Mouse (Mus musculus) limb, embryonic 15.5 days (tissue): ENCODE results near the gene Cux1. TPM values are rescaled to one million over a fixed set of nuclear protein-coding genes. Genes with fewer than 3 reads are reported as not detected.

ENCODE experiments used
- ATAC-seq: fragments of 200-750 bp; cut with Nextera tagmentation; 2 replicates; pipeline ENCODE4 v1.8.0; 2017; ENCODE audit warnings: low read depth, moderate TSS enrichment; ENCODE audit not compliant: insufficient number of reproducible peaks, low FRiP score, low TSS enrichment
- H3K27ac ChIP-seq: fragments of 300-500 bp; sonication (generic); 2 replicates; pipeline ENCODE4 v1.5.1; 2015; ENCODE audit warnings: moderate library complexity, mild to moderate bottlenecking, inconsistent platforms
- H3K27me3 ChIP-seq: fragments of 300-500 bp; sonication (generic); 2 replicates; pipeline ENCODE4 v1.6.1; 2015; ENCODE audit warnings: inconsistent platforms
- H3K36me3 ChIP-seq: fragments of 300-500 bp; sonication (generic); 2 replicates; pipeline ENCODE4 v1.6.1; 2015; ENCODE audit warnings: inconsistent platforms
- H3K4me1 ChIP-seq: fragments of 300-500 bp; sonication (generic); 2 replicates; pipeline ENCODE4 v1.6.1; 2015; ENCODE audit warnings: inconsistent platforms
- H3K4me2 ChIP-seq: fragments of 300-500 bp; sonication (generic); 2 replicates; pipeline ENCODE4 v1.6.1; 2015; ENCODE audit warnings: mild to moderate bottlenecking, inconsistent platforms
- H3K4me3 ChIP-seq: fragments of 300-500 bp; sonication (generic); 2 replicates; pipeline ENCODE4 v1.5.1; 2015; ENCODE audit warnings: mild to moderate bottlenecking, inconsistent platforms
- H3K9ac ChIP-seq: fragments of 300-500 bp; sonication (generic); 2 replicates; pipeline ENCODE4 v1.6.1; 2015; ENCODE audit warnings: inconsistent platforms
- H3K9me3 ChIP-seq: fragments of 300-500 bp; sonication (generic); 2 replicates; pipeline ENCODE4 v1.6.1; 2016; ENCODE audit warnings: inconsistent platforms
- WGBS: fragments of 180-500 bp; shearing (Covaris S2); methylation state at CpG from one replicate; pipeline ENCODE4 v1.1.7; 2015; 5-methylcytosine and 5-hydroxymethylcytosine counted together
- polyA plus RNA-seq: library from polyadenylated mRNA; unstranded; fragments of >200 nt; fragmentation: Nextera tagmentation; extraction: Ambion mirVana; gene quantifications from 2 replicates; pipeline ENCODE4 v1.2.1, GENCODE M21; 2015

Cux1 gene
- polyA plus RNA-seq, 1 experiment from 2014 or later, result 80.1 TPM

DNA sequence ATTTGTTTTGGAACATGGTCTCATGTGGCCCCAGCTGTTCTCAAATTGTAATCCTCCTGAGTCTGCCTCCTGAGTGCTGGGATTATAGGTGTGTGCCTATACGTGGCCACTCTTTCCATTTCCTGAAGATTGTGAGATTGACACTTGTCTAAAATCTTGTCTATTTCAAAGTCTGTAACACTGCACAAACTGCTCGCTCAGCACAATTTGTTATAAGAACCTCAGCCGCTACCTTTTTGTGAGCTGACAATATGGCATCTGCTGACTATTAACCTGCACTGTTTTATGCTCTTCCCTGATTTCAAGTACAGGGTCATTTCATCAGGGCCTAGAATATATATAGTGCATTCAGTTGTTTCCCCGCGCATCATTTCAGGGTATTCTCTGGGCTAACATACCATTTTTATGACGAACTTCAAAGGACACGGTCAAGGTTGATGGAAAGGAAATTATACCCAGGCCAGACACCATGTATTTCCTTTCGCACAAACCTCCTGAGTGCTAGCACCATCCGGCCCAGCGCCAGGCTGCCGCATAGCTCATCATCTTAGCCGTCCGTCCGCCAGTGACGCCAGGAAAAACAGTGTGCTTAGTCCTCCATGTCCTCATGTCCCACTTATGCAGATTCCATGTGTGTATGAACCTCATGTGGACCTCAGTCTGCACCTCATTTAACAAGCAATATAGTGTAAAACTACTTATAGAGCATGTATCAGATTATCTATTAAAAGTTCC, 224.0 kb downstream of the Cux1 start:
- ATAC-seq, result no peak
- H3K4me2 ChIP-seq, result no peak overlapping the region

DNA sequence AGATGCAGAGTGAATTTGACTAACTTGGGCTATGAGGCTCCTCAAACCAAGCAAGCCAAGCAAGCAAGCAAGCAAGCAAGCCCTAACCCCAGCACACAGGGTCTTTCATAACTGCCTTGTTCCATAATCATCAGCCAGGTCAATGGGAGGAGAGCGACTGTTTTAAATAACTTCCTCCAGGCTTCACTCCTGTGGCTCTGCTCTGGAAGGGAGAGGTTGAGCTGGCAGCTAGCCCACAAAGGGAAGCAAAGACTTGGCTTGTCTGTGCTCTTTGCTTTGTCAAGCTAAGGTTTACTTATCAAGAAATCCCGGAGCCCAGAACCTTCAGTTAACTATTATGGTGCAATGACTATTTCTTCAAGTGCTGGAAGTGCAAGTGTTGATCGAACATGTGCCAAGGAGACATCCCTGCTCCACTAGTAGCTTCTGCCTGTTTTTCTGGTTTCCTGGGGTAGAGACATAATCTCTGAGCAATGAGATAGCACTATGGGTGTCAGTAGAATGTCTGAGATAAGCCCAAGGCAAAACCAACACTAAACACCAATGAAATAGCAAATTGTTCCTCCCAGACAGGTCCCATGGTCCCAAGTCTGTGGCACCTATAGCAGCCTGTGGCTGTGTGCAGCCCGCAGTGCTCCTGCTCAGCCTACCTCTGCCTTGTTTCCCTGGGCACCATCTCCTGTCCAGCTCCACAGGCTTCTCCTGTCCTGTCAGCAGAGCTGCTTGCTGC, 230.3 kb downstream of the Cux1 start:
- H3K9ac ChIP-seq, result no peak overlapping the region
- H3K27ac ChIP-seq, result no peak overlapping the region
- H3K4me2 ChIP-seq, result no peak overlapping the region
- H3K4me3 ChIP-seq, result no peak overlapping the region
- H3K36me3 ChIP-seq, result peaks cover 31% of the 10 kb centered on the region; the same call in 1 of the 2 replicates
- ATAC-seq, result no peak
- H3K27me3 ChIP-seq, result no peaks in the 10 kb centered on the region
- no peaks in the 10 kb centered on the region for H3K9me3 ChIP-seq
- 0 out of 2 replicates have a peak, but pooled peaks cover 3% of the 10 kb centered on the region for H3K4me1 ChIP-seq
- WGBS, result 77% methylated on average over 4 of the region's 4 CpGs

More for the DNA sequence above, 224.0 kb downstream of the Cux1 start:
- Histone ChIP-seq H3K27me3 (no peaks in the 10 kb centered on the region), H3K27ac (no peak overlapping the region), H3K9me3 (no peaks in the 10 kb centered on the region), H3K4me1 (no peaks in the 10 kb centered on the region), H3K36me3 (peaks cover 12% of the 10 kb centered on the region; the same call in 1 of the 2 replicates), H3K4me3 (no peak overlapping the region), H3K9ac (no peak overlapping the region)
- WGBS, result 70% methylated on average over 15 of the region's 15 CpGs

DNA sequence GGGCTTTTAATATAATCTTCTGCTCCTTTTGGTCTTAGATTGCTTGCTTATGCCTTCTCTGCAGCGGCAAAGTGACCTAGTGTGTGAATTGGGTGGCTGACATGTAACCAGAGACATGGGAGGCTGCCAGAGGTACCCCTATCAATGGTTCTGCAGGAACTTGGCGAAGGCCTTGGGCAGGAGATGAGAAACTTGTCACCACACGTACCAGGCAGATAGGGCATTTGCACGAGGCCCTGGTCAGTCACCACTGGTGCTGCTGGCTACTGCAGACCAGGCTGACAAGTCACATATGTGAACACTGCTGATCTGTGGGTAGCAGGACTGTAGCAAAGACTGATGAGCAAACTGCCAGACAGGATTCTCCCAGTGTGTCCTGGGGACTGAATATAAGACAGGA, 231.6 kb downstream of the Cux1 start:
- H3K4me3 ChIP-seq, result no peak overlapping the region
- no peak for ATAC-seq
- H3K9me3 ChIP-seq, result no peaks in the 10 kb centered on the region
- H3K4me1 ChIP-seq, result 0 out of 2 replicates have a peak, but pooled peaks cover 3% of the 10 kb centered on the region
- WGBS, result 83% methylated on average over 4 of the region's 4 CpGs
- no peak overlapping the region for H3K9ac ChIP-seq
- no peak overlapping the region for H3K4me2 ChIP-seq
- no peaks in the 10 kb centered on the region for H3K27me3 ChIP-seq
- no peak overlapping the region for H3K27ac ChIP-seq
- peaks cover 32% of the 10 kb centered on the region; the same call in 1 of the 2 replicates for H3K36me3 ChIP-seq

DNA sequence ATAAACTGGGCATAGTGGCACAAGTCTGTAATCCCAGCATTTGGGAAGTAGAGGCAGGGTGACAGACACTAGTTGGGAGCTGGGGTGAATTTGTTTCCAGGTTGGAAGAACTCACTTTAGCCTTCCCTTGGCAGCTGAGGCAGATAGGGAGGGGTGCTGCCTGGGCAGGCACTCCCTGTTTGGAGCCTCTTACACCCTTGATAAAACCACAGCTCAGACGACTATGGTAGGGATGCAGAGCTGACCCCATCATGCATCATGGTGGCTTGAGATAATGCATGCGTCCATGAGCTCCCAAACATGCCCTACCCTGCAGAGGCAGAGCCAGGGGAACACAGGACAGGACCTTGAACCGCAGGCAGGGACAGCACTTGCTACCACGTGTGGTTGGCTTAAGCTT, 232.5 kb downstream of the Cux1 start:
- WGBS, result 78% methylated on average over 4 of the region's 4 CpGs
- no peak for ATAC-seq
- no peak overlapping the region for H3K9ac ChIP-seq
- no peak overlapping the region for H3K27ac ChIP-seq
- peaks cover 31% of the 10 kb centered on the region; the same call in 1 of the 2 replicates for H3K36me3 ChIP-seq
- H3K9me3 ChIP-seq, result no peaks in the 10 kb centered on the region
- 0 out of 2 replicates have a peak, but pooled peaks cover 3% of the 10 kb centered on the region for H3K4me1 ChIP-seq
- H3K27me3 ChIP-seq, result no peaks in the 10 kb centered on the region
- no peak overlapping the region for H3K4me3 ChIP-seq
- no peak overlapping the region for H3K4me2 ChIP-seq

DNA sequence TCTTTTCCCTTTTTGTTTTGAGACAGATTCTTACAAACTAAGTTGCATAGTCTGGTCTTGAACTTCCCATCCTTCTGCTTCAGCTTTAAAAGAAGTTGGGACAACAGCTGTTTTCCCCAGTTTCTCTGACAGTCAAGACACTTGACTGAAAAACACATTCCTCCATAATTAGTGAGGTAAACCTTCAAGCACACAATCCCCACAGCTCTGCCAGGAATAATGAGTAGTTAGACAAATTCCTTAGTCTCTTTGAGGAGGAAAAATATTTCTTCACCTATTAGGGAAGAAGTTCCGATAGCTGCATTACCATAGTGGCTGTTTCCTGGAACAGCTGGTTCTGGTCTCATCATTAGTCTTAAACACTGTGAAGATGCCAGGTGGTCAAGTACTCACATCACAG, 233.2 kb downstream of the Cux1 start:
- ATAC-seq, result no peak
- H3K4me2 ChIP-seq, result no peak overlapping the region
- H3K9me3 ChIP-seq, result no peaks in the 10 kb centered on the region
- H3K9ac ChIP-seq, result no peak overlapping the region
- H3K27ac ChIP-seq, result no peak overlapping the region
- H3K4me1 ChIP-seq, result 0 out of 2 replicates have a peak, but pooled peaks cover 3% of the 10 kb centered on the region
- H3K27me3 ChIP-seq, result no peaks in the 10 kb centered on the region
- 73% methylated on average over 1 of the region's 1 CpGs for WGBS
- H3K36me3 ChIP-seq, result peaks cover 24% of the 10 kb centered on the region; the same call in 1 of the 2 replicates
- no peak overlapping the region for H3K4me3 ChIP-seq

DNA sequence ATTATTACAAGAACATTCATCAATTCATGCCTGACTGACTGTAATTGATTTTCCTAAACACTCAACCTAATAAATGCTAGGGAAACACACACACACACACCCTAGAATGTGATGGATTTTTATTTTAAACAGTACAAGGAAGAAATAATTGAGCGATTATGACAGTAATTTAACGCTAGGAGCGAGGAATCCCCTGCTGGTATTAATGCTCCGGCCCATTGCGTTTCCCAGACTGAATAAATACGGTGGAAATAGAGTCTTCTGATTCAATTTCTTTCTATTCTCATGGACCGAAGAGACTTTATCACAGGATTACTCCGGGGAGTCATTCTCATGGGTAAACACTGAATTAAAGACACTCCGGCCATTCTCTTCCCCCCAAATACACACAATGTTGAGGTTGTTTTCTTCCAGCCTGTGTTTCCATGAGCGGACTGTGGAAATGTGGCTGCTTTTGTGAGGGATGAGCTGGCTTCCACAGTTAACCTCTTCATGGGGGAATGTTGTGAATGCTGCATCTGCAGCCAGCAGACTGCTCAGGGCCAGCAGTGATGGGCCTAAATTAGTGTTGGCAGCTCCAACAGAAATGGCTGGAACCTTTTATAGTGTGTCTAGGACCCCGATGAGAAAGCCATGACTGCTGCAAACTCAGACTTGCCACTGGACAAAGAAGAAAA, 234.4 kb downstream of the Cux1 start:
- Histone ChIP-seq H3K4me2 (no peak overlapping the region), H3K27ac (no peak overlapping the region), H3K4me1 (0 out of 2 replicates have a peak, but pooled peaks cover 3% of the 10 kb centered on the region), H3K27me3 (no peaks in the 10 kb centered on the region), H3K9ac (no peak overlapping the region), H3K4me3 (no peak overlapping the region), H3K36me3 (peaks cover 31% of the 10 kb centered on the region; the same call in 1 of the 2 replicates), H3K9me3 (no peaks in the 10 kb centered on the region)
- 82% methylated on average over 11 of the region's 11 CpGs for WGBS
- ATAC-seq, result no peak

DNA sequence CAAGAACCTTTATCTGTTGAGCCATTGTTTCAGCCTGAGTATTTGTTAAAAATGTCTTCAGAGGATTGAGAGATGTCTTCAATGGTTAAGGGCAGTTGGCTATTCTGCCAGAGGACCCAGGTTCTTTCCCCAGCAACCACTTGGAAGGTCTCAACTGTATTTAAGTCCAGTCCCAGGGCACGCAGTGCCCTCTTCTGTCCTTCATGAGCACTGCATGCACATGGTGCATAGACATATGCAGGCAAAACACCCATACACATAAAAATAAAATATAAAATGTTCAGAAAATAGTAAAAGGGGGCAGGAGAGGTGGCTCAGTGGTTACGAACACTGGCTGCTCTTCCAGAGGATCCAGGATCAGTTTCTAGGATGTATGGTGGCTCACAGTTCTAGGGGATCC, 239.6 kb downstream of the Cux1 start:
- H3K36me3 ChIP-seq, result peaks cover 37% of the 10 kb centered on the region
- no peak overlapping the region for H3K4me3 ChIP-seq
- H3K4me2 ChIP-seq, result no peak overlapping the region
- H3K9me3 ChIP-seq, result no peaks in the 10 kb centered on the region
- no peaks in the 10 kb centered on the region for H3K27me3 ChIP-seq
- no peak for ATAC-seq
- no peaks in the 10 kb centered on the region for H3K4me1 ChIP-seq
- H3K9ac ChIP-seq, result no peak overlapping the region
- 94% methylated on average over 2 of the region's 2 CpGs for WGBS
- H3K27ac ChIP-seq, result no peak overlapping the region

DNA sequence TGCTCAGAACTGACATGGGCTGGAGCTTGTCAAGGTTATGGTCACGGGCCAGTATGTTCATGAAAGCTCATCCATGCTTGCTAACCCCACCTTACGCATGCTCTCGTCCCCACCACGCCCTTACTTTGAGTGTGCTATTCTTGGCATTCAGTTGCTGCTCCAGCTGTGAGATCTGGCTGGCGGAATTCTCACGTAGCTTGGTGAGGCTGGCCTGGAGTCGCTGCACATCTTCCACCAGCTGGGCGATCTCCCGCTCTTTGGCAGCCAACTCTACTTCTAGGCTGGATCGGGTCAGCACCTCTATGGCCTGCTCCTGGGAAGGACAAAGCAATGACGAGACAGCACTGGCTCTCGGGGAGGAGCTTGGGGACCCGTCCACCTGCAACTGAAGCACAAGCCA, 240.7 kb downstream of the Cux1 start:
- H3K9ac ChIP-seq, result no peak overlapping the region
- no peak overlapping the region for H3K27ac ChIP-seq
- H3K4me3 ChIP-seq, result no peak overlapping the region
- no peaks in the 10 kb centered on the region for H3K9me3 ChIP-seq
- peaks cover 30% of the 10 kb centered on the region for H3K36me3 ChIP-seq
- no peak overlapping the region for H3K4me2 ChIP-seq
- no peaks in the 10 kb centered on the region for H3K4me1 ChIP-seq
- 85% methylated on average over 13 of the region's 13 CpGs for WGBS
- H3K27me3 ChIP-seq, result no peaks in the 10 kb centered on the region
- no peak for ATAC-seq

DNA sequence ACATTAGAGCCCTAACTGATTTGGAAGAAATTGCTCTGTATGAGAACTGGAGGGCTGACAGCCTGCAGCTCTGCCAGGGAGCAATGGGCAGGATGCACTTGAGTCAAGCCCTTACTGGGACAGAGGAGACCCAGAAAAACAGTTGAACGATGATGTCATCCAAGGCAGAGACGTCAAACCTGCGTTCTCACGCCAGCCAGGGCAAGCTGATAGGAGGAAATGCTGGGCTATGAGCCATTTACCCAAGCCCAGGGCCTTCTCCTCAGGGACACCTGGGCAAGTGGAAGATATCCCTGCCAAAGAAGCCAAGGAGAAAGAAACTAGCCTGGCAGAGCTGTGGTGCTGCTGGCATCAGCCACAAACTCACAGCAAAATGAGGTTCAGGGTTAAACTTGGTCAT, 242.8 kb downstream of the Cux1 start:
- no peak overlapping the region for H3K27ac ChIP-seq
- no peak for ATAC-seq
- H3K9ac ChIP-seq, result no peak overlapping the region
- H3K9me3 ChIP-seq, result no peaks in the 10 kb centered on the region
- no peak overlapping the region for H3K4me3 ChIP-seq
- 59% methylated on average over 4 of the region's 4 CpGs for WGBS
- no peak overlapping the region for H3K4me2 ChIP-seq
- no peaks in the 10 kb centered on the region for H3K4me1 ChIP-seq
- peaks cover 37% of the 10 kb centered on the region for H3K36me3 ChIP-seq
- no peaks in the 10 kb centered on the region for H3K27me3 ChIP-seq

DNA sequence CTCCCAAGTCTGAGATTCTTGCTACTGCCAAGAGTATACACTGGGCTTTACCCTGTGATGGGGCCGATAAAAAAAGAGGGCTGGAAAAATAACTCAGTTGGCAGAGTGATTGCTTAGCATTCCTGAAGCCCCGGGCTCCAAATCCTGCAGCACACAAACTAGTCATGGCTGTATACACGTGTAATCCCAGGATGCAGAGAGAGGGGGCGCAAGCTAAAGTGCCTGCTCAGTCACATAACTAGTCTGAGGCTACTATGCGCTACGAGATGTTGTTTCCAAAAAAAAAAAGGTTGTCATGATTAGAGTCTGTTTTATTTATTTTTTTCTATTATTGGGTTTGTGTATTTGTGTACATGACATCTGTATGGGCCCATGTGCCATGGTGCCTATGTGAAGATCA, 245.9 kb downstream of the Cux1 start:
- Histone ChIP-seq H3K27me3 (no peaks in the 10 kb centered on the region), H3K27ac (no peak overlapping the region), H3K9ac (no peak overlapping the region), H3K4me1 (no peaks in the 10 kb centered on the region), H3K4me3 (no peak overlapping the region), H3K36me3 (peaks cover 49% of the 10 kb centered on the region), H3K9me3 (no peaks in the 10 kb centered on the region), H3K4me2 (no peak overlapping the region)
- 73% methylated on average over 6 of the region's 6 CpGs for WGBS
- ATAC-seq, result no peak

DNA sequence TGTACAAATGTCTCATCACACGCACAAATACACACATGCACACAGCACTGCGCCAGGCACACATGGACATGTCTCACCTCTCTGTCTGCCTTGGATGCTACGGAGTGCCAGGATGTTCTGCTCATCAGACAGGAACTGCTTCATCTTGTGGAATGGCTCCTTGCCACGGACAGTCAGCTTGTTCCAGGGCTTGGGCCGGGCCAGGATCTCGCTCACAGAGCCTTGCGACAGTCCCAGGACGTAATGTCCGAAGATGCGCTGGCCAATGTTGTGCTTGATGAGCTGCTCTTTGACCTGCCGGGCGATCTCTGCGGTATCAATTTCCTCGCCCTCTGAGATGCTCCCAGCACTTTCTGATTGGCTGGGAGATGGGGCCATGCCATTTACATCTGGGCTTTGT, 254.7 kb downstream of the Cux1 start:
- 95% methylated on average over 14 of the region's 14 CpGs for WGBS
- Histone ChIP-seq H3K9me3 (no peaks in the 10 kb centered on the region), H3K4me2 (no peak overlapping the region), H3K36me3 (peaks cover 79% of the 10 kb centered on the region), H3K9ac (no peak overlapping the region), H3K27me3 (no peaks in the 10 kb centered on the region), H3K4me3 (no peak overlapping the region), H3K4me1 (no peaks in the 10 kb centered on the region; the same call in 1 of the 2 replicates), H3K27ac (no peak overlapping the region)
- no peak for ATAC-seq

DNA sequence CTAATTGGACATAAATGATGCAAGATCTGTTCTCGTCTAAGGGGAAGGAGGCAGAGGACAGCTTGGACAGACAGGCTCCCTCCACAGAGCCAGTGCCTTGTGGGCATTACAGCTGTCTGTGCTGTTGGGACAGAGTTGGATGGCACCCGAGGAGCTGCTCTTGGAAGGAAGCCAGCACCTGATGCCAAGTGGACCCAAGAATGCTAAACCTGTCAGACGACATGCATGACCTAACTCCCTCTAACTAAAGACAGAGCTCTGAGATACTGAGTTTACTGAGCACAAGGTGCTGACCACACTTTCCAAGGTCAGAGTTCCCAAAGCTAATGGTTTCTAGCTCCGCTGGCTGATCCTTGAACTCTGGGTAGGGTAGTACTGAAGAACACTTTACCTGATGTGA, 255.1 kb downstream of the Cux1 start:
- Histone ChIP-seq H3K36me3 (peaks cover 79% of the 10 kb centered on the region), H3K27me3 (no peaks in the 10 kb centered on the region), H3K9me3 (no peaks in the 10 kb centered on the region), H3K4me3 (no peak overlapping the region), H3K4me1 (no peaks in the 10 kb centered on the region; the same call in 1 of the 2 replicates), H3K4me2 (no peak overlapping the region), H3K27ac (no peak overlapping the region), H3K9ac (no peak overlapping the region)
- ATAC-seq, result no peak
- 51% methylated on average over 4 of the region's 4 CpGs for WGBS
